Mouse (Mus musculus) ovary, adult 2 months (tissue): ENCODE results near the gene Ddo. TPM values are rescaled to one million over a fixed set of nuclear protein-coding genes. Genes with fewer than 3 reads are reported as not detected.

ENCODE experiments used
- polyA plus RNA-seq: library from polyadenylated mRNA; depleted of rRNA; stranded (reverse); fragments of >200 nt; gene quantifications from 2 replicates; pipeline ENCODE4 v1.2.3, GENCODE M21; 2012; rRNA removed

Gene Ddo
- polyA plus RNA-seq = 10.7 TPM in 2 replicates

DNA sequence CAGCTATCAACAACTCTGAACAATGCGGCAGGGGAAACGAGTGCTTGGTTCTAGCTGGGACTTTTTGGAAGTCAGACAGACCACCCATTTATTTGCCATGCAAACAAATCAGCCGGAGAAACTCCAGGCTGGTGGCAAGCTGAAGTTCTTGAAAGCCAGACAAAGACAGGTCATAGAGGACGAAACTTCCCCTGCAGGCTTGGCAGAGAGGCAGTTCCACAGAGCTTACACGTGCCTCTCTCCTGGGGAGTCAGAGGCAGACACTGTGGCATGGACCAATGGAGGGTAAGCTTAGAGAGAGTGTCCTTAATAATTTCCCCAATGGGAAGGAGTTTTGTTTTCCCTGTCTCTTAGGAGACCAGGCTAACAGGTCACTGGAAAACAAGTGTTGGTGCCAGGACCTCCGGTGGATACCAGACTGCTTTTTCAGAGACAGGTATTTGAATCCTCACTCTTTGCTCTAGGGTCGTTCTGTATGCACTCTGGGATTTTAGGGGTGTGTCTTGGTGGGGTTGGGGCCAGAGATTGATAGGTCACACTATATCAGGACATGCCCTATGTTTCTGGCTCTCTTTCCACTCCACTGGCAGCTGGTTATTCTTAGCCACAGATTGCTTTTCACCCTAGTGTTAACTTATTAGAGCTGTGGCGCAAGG is at the start of gene Ddo:
Ddo (plus strand) TSS at position 356 of the 656 bp plus-strand sequence.

DNA sequence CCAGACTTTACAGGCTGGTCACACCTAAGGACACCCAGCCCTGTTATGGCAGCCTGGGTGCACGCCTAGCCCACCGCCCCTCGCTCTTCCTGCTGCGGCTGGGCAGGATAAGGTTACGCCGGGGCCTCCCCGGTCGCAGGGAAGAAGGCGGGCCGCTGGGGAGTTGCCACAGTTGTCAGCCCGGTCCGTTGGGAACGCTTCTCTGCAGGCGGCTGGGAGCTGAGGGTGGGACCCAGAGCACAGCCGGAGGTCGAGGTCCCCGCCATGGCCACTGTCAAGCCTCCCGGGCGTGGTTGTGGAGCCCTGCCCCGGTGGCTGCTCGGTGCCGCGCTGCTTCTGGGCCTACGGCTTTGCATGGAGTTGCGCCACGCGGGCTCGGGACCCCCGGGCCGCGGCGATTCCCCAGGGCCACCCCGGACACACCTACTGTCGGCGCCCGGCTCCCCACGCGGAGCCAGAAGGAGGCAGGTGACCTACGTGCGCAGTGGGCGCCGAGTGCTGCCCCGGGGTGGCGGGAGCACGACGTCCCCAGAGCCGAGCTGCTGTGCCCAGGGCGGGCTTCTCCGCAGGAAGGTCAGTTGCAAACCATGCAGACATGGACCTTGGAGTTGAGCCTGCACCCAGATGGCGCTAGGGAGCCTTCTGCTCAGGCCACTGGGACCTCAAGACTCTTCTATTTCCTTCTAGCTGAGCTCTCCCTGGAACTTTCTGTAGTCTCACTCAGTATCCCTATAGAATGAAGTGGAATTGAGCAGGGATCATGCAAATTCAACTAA is 53.5 kb downstream of the Ddo start, which contains the start of gene Mettl24:
Mettl24 (plus strand) TSS at position 191 of the 776 bp plus-strand sequence.

Other genes starting within 250 kb of the Ddo start
- not detected in 2 replicates for gene Slc22a16, start 59.7 kb upstream of the Ddo start, polyA plus RNA-seq
- 12.4 and 19.3 TPM in 2 replicates for gene Mettl24, start 53.3 kb downstream of the Ddo start, polyA plus RNA-seq